Mouse (Mus musculus) hindbrain, postnatal 0 days (tissue): ENCODE data around the gene Mfsd4b1. TPM values are rescaled to one million over a fixed set of nuclear protein-coding genes. Genes with fewer than 3 reads are reported as not detected.

ENCODE experiments used
- ATAC-seq: fragments of 200-750 bp; cut with Nextera tagmentation; 2 replicates; pipeline ENCODE4 v1.8.0; 2017; ENCODE audit warnings: mild to moderate bottlenecking, moderate TSS enrichment, moderate library complexity
- DNase-seq: peaks from one replicate; pipeline ENCODE4 v3.0.0-alpha.2; 2015; ENCODE audit warnings: low spot score
- H3K27ac ChIP-seq: fragments of 300-500 bp; sonication (generic); 2 replicates; pipeline ENCODE4 v1.5.1; 2014; ENCODE audit warnings: mild to moderate bottlenecking
- H3K27me3 ChIP-seq: fragments of 300-500 bp; sonication (generic); 2 replicates; pipeline ENCODE4 v1.6.1; 2014; ENCODE audit warnings: low read length, mixed read lengths; ENCODE audit not compliant: insufficient read depth
- H3K36me3 ChIP-seq: fragments of 300-500 bp; sonication (generic); 2 replicates; pipeline ENCODE4 v1.6.1; 2014; ENCODE audit warnings: low read length, mixed read lengths; ENCODE audit not compliant: insufficient read depth
- H3K4me1 ChIP-seq: fragments of 300-500 bp; sonication (generic); 2 replicates; pipeline ENCODE4 v1.6.1; 2014; ENCODE audit warnings: antibody characterized with exemption, low read length, mixed read lengths; ENCODE audit not compliant: insufficient read depth
- H3K4me2 ChIP-seq: fragments of 300-500 bp; sonication (generic); 2 replicates; pipeline ENCODE4 v1.6.1; 2014; ENCODE audit warnings: low read depth, mild to moderate bottlenecking, low read length, moderate library complexity, mixed read lengths
- H3K4me3 ChIP-seq: fragments of 300-500 bp; sonication (generic); 2 replicates; pipeline ENCODE4 v1.5.1; 2014; ENCODE audit warnings: low read length
- H3K9ac ChIP-seq: fragments of 300-500 bp; sonication (generic); replicated peaks from 2 replicates; pipeline ENCODE4 v1.6.1; 2014; ENCODE audit warnings: mild to moderate bottlenecking, low read length, moderate library complexity, mixed read lengths
- H3K9me3 ChIP-seq: fragments of 300-500 bp; sonication (generic); 2 replicates; pipeline ENCODE4 v1.6.1; 2016; ENCODE audit warnings: low read length, mixed read lengths
- CTCF ChIP-seq: IDR thresholded peaks from 2 replicates; pipeline ENCODE4 v1.5.1; 2016; ENCODE audit warnings: antibody characterized with exemption, control low read depth, low read depth
- WGBS: fragments of 180-500 bp; shearing (Covaris S2); extraction: QIAGEN DNeasy Blood & Tissue Kit; methylation state at CpG from one replicate; pipeline ENCODE4 v1.1.7; 2014; 5-methylcytosine and 5-hydroxymethylcytosine counted together
- polyA plus RNA-seq: library from polyadenylated mRNA; unstranded; fragments of >200 nt; fragmentation: Nextera tagmentation; extraction: Ambion mirVana; gene quantifications from 2 replicates; pipeline ENCODE4 v1.2.1, GENCODE M21; 2015
- total RNA-seq: library from RNA; depleted of rRNA; stranded (reverse); fragments of >200 nt; gene quantifications from 2 replicates; pipeline ENCODE4 v1.2.3, GENCODE M21; 2014

The Mfsd4b1 gene
- total and polyA plus RNA-seq, 2 experiments from 2014 or later, result 0.33 to 0.73 TPM

DNA sequence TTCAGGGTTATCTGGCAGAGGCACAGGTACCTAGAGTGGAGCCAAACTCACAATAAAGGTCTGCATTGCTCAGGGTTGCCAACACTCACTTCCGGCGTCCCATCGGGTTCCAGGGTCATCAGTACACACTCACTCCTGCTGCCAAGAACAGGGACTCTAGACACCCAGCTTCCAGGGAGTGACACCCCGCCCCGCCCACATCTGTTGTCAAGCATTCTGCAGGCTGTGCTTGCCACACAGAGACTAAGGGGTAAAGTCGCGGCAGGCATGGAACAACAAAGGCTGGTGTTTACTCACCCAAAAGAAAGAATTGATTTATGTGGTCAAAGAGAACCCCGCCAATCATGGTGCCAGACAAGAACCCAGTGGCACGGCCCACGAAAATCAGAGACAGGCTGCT, 18.1 kb downstream of the Mfsd4b1 start:
- H3K36me3 ChIP-seq, result no peaks in the 10 kb centered on the region
- H3K4me2 ChIP-seq, result no peak overlapping the region
- no peak overlapping the region for H3K4me3 ChIP-seq
- TF ChIP-seq CTCF, result no peak
- WGBS, result 37% methylated on average over 10 of the region's 10 CpGs
- no peaks in the 10 kb centered on the region for H3K4me1 ChIP-seq
- DNase-seq, result no peak
- H3K27ac ChIP-seq, result no peak overlapping the region
- H3K9ac ChIP-seq, result no peak overlapping the region
- no peak for ATAC-seq
- H3K27me3 ChIP-seq, result no peaks in the 10 kb centered on the region
- H3K9me3 ChIP-seq, result no peaks in the 10 kb centered on the region

DNA sequence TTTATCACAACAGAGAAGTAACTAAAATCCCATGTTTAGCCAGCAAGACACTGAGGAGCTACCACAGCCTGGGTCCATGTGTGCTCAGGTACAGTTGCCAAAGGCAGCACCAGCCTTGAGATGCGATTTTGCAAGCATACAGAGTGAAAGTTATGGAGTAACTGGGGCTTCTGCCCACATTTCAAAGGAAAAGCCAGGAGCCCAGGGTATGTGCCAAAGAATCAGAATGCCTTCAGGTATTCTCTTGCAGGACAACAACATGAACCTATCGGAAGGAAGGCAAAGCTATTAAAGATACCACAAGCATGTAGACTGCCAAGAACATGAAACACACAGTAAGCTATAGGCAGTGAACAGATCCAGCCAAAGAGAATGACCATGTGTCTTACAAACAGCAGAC, 24.3 kb downstream of the Mfsd4b1 start:
- Histone ChIP-seq H3K27me3 (no peaks in the 10 kb centered on the region), H3K4me3 (no peak overlapping the region), H3K9ac (no peak overlapping the region), H3K4me2 (no peak overlapping the region), H3K36me3 (no peaks in the 10 kb centered on the region), H3K4me1 (no peaks in the 10 kb centered on the region), H3K27ac (no peak overlapping the region), H3K9me3 (no peaks in the 10 kb centered on the region)
- WGBS, result 95% methylated on average over 2 of the region's 2 CpGs
- ATAC-seq, result no peak
- no peak for TF ChIP-seq CTCF
- no peak for DNase-seq

DNA sequence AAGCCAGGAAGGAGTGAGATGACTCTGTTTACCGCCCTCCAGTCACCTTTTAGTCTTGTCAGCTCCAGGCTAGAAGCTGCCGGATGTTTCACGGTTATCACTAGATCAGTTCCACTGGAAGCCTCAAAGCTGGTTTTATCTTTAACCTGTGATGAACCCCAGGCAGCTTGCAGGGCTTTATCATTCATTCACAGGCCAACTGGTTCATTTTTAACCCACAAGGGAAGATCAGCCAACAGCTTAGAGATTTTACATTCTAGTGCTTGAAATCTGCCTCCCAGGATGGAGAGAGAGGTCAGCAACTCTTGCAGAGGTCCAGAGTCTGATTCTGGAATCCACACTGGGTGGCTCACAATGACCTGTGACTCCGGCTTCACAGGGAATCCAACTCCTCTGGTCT, 33.9 kb downstream of the Mfsd4b1 start:
- Histone ChIP-seq H3K36me3 (no peaks in the 10 kb centered on the region), H3K4me2 (no peak overlapping the region), H3K9ac (no peak overlapping the region), H3K27me3 (no peaks in the 10 kb centered on the region), H3K27ac (no peak overlapping the region), H3K4me3 (no peak overlapping the region), H3K4me1 (no peaks in the 10 kb centered on the region), H3K9me3 (no peaks in the 10 kb centered on the region)
- TF ChIP-seq CTCF, result no peak
- ATAC-seq (no peak), DNase-seq (no peak)
- WGBS, result 76% methylated on average over 4 of the region's 4 CpGs

DNA sequence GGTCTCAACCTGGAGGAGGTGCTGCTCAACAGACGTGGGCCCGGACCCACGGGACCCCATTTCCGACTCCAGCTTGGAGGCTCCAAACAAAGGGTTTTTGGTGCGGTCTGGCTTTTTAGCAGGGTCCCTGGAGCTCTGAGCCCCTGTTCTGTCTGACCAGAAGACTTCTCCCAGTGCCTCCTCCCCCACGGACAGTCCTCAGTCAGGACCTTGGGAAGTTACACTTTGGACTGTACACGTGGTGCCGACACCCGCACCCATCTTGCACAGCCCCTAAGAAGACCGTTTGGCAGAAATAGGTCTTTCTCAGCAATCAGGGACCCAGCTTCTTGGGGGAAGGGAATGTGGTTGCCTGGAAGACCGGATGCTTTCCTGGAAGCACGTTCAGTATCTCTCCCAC, 38.6 kb downstream of the Mfsd4b1 start, which contains the start of gene Mfsd4b5:
Gene Mfsd4b5 (minus strand): TSS at position 181 of the 400 bp plus-strand sequence.
- H3K4me2 ChIP-seq, result no peak within 1 kb of the TSS
- WGBS, result 89% methylated on average over 12 of the region's 12 CpGs
- no peak for DNase-seq
- no peak for ATAC-seq
- no peak within 1 kb of the TSS for H3K4me3 ChIP-seq
- no peaks in the 10 kb centered on the region for H3K36me3 ChIP-seq
- no peak for TF ChIP-seq CTCF
- no peaks in the 10 kb centered on the region for H3K27me3 ChIP-seq
- H3K9me3 ChIP-seq, result no peaks in the 10 kb centered on the region
- no peak within 1 kb of the TSS for H3K27ac ChIP-seq
- H3K4me1 ChIP-seq, result no peaks in the 10 kb centered on the region
- no peak within 1 kb of the TSS for H3K9ac ChIP-seq

DNA sequence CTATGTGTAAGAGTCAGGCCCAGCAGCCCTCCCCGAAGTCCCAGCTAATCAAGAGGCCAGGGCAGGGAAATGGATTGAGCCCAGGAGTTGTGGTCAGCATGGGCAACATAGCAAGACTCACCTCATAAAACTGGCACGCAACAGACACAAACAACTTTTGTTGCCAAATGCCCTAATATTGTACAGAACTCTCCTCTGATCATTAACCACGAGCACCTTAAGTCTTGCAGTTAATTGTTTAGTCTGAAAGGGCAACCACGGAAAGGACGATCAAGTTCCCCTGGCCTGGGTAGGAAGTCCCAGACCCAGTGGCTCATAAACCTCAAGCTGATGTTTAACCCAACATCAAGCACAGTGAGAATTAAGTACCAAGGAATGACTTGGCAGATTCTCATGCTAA, 42.5 kb downstream of the Mfsd4b1 start:
- H3K4me1 ChIP-seq, result no peaks in the 10 kb centered on the region
- ATAC-seq (no peak), DNase-seq (no peak)
- TF ChIP-seq CTCF, result no peak
- no peaks in the 10 kb centered on the region for H3K36me3 ChIP-seq
- H3K27me3 ChIP-seq, result no peaks in the 10 kb centered on the region
- H3K4me3 ChIP-seq, result no peak overlapping the region
- H3K9ac ChIP-seq, result no peak overlapping the region
- H3K27ac ChIP-seq, result no peak overlapping the region
- H3K9me3 ChIP-seq, result peaks cover 5% of the 10 kb centered on the region; the same call in 1 of the 2 replicates
- no peak overlapping the region for H3K4me2 ChIP-seq
- WGBS, result 71% methylated on average over 5 of the region's 5 CpGs

DNA sequence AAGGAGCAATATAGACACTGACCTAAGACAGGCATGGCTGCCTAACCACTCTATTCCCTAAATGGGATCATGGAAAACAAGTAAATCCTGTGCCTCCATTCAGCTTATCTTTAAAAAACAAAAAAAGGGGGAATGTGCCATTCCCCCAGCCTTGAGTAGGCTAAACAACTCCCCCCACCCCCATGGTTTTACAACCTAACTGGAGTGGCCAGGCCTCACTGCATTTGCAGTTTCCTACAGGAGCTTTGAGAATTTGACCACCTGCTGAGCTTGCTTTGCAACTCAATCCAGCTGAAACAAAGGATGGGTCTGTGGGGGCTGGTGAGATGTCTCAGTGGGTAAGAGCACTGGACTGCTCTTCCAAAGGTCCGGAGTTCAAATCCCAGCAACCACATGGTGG, 46.8 kb downstream of the Mfsd4b1 start:
- Histone ChIP-seq H3K4me2 (no peak overlapping the region), H3K27ac (no peak overlapping the region), H3K4me1 (no peaks in the 10 kb centered on the region), H3K27me3 (no peaks in the 10 kb centered on the region), H3K9ac (no peak overlapping the region), H3K9me3 (peaks cover 5% of the 10 kb centered on the region; the same call in 1 of the 2 replicates), H3K4me3 (no peak overlapping the region), H3K36me3 (no peaks in the 10 kb centered on the region)
- DNase-seq (no peak), ATAC-seq (no peak)
- 89% methylated on average over 1 of the region's 1 CpGs for WGBS
- TF ChIP-seq CTCF, result no peak

DNA sequence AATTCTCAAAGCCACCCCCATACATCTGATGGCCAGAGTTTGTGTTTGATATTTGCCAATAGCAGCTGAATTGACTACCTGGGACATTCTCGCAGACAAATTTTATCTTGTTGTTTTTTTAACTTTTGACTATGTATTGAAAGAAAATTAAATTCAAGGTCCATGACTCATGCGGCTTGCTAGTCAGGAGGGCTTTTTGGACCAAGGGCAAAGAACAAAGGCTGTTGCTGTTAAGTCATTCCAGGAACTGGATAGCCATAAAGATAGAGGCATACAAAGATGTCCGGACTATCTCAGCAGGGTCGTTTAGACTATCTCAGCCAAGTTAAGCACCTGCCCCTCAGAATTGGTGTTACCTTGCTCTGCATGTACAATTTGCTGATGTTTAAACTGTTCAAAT, 47.7 kb downstream of the Mfsd4b1 start:
- H3K27me3 ChIP-seq, result no peaks in the 10 kb centered on the region
- DNase-seq (no peak), ATAC-seq (no peak)
- no peaks in the 10 kb centered on the region for H3K36me3 ChIP-seq
- no peak overlapping the region for H3K27ac ChIP-seq
- no peak for TF ChIP-seq CTCF
- no peaks in the 10 kb centered on the region for H3K4me1 ChIP-seq
- 97% methylated on average over 4 of the region's 4 CpGs for WGBS
- no peak overlapping the region for H3K9ac ChIP-seq
- H3K4me2 ChIP-seq, result no peak overlapping the region
- peaks cover 5% of the 10 kb centered on the region; the same call in 1 of the 2 replicates for H3K9me3 ChIP-seq
- H3K4me3 ChIP-seq, result no peak overlapping the region
